Mouse (Mus musculus): ENCODE results near the gene Phactr2.

Phactr2 gene

DNA sequence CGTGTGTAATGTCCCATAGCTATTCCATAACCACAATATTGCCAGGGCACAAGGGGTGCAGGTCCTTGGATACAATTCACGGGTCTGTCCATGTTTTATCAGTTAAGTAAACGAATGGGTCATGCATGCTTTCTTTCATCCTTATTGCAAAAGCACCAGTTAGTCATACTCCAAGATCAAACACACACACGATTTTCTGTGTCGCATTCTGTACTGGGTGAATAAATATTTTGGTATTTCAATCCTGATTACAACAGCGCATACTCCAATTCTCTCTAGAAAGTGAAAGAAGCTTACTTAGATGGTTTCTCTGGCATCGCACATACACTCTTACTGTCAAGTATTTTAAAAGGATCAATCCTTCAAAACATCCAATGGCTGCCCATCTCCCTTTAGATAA, 203.9 kb downstream of the Phactr2 start:
- no peak for DNase-seq

DNA sequence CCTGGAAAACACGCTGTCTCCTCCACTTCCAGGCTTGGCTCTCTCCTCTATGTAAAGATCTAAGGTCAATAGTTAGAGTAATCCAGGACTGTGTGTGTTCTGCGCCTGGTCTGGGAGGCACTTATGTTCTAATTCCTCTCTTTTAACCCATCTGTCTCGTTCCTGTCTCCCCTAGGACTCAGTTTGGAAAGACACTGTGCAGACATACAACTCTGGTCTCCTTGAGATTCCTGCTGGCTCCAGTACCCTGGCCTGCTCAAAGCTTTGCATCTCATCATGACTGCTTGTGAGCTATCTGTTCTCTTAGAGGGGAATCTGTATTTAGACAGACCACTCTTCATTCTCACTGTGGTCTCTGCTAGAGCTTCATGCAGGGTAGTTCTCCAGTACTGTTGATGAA, 215.0 kb downstream of the Phactr2 start:
- DNase-seq = no peak

- no peak for DNase-seq
Observed at GRCm38 (mm10) chr10:13256196-13256595, 218.0 kb downstream of the Phactr2 start.

DNA sequence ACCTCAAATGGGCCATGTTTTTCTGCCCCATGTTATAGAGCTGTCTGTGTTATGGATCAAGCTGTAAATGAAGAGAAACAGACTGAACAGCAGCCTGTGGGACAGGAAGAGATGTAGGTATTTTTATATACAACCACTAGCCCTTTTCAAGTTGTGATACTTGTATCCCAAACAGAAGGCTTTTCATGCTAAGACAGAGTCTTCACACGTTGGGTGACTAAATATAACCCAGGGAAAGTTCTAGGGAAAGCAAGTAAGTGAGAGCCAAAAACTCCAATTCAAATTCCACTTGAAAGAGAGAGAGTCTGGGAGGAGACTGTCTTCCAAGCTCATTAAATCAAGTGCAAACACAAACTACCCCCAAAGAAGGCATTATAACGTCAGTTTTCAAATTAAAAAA, 223.9 kb downstream of the Phactr2 start:
- DNase-seq = no peak

GRCm38 (mm10) chr10:13249126-13249525, 225.1 kb downstream of the Phactr2 start:
- DNase-seq = no peak

GRCm38 (mm10) chr10:13245714-13246113, 228.5 kb downstream of the Phactr2 start:
- no peak for DNase-seq

DNA sequence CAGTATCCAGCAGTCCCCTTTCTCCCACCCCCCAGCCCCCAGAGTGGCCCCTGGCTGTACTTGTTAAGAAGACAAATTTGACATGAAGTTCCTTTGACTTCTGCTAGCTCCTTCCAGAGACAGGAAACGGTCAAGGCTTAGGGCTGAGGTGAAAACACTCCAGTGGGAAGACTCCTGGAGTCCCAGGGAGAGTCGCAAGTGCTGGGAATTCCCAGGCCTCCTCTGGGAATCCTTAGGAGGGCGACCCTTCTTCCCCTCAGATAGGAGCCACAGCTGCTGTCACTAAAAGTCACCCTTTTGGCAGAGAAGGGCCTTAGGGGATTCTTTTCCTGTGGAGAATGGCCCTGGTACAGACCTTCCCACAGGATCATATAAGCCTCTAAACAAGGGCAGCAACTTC, 230.0 kb downstream of the Phactr2 start:
- DNase-seq = no peak

- no peak for DNase-seq
Observed at GRCm38 (mm10) chr10:13240431-13240830, 233.8 kb downstream of the Phactr2 start.

DNA sequence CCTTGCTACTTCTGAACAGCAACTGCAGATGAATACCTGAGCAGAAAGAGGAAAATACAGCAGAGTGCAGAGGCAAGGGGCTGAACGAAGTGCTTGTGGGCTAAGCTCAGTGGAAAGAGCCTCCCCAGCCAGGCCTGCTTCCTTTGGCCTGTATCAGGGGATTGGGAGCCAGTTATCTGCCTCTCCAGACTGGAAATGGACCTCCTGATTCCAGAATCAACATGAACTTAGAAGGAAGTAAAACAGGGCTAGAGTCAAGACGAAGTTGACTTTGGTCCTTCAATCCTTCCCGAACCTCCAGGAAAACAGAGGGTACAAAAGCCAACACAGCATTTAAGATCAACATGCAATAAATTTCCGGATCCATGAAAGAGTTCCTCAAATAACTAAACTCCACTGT, 236.0 kb downstream of the Phactr2 start:
- no peak for DNase-seq

DNA sequence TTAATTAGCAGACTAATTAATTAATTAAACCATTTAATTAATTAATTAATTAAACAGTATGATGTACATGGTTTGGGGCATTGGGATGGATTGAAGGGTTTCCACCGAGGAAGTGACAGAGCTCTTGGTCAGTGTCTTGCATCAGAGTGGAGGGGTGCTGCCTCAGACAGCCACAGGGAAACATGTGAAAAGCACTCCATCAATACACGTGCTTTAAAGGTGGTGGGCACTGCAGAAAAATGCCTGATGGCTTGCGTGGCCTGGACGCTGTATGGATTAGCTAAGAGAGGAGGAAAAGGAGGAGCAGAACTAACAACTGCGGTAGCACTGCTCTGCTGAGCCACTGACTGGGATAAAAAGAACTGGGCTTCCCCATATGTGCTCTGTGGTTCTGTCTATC, 237.3 kb downstream of the Phactr2 start:
- DNase-seq = no peak

GRCm38 (mm10) chr10:13234503-13234902, 239.7 kb downstream of the Phactr2 start:
- DNase-seq = no peak

- no peak for DNase-seq
Observed at GRCm38 (mm10) chr10:13233941-13234340, 240.3 kb downstream of the Phactr2 start.

GRCm38 (mm10) chr10:13233143-13233622, 241.0 kb downstream of the Phactr2 start:
- no peak for DNase-seq

GRCm38 (mm10) chr10:13232443-13233142, 241.6 kb downstream of the Phactr2 start:
- no peak for DNase-seq

GRCm38 (mm10) chr10:13230716-13231115, 243.5 kb downstream of the Phactr2 start:
- no peak for DNase-seq

DNA sequence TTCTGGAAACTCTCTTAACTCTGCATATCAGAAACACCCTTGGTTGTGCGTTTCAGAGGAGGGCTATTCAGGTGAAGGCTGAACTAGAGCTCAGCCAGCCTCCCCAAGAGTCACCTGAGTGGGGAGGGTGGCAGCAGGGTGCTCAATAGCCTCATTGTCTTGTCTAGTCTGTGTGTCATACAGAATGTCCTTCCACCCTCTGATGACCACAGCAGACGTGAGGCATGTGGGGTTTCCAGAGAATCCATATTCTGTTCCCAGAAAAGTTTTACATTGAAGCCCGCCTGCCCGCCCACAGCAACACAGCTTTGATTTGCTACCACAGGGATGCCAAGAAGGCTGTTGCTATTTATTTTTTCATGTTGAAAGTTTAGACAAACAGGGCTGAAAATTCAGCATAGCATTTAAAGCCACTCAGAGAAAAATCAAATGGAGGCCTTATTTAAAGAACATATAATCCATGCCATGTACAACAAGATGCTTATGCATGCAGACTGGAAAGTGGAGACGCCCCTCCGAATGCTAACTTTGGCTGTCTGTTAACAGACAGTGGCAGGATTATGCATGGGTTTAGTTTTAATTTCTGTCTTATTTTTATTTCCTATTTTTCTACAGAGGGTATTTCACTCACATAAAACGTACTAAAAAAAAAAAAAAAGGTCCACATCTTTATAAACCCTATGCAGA, 248.7 kb downstream of the Phactr2 start:
- no peak for DNase-seq

- no peak for DNase-seq
Observed at GRCm38 (mm10) chr10:13222135-13222534, 252.1 kb downstream of the Phactr2 start.

GRCm38 (mm10) chr10:13220061-13220460, 254.2 kb downstream of the Phactr2 start:
- no peak for DNase-seq

DNA sequence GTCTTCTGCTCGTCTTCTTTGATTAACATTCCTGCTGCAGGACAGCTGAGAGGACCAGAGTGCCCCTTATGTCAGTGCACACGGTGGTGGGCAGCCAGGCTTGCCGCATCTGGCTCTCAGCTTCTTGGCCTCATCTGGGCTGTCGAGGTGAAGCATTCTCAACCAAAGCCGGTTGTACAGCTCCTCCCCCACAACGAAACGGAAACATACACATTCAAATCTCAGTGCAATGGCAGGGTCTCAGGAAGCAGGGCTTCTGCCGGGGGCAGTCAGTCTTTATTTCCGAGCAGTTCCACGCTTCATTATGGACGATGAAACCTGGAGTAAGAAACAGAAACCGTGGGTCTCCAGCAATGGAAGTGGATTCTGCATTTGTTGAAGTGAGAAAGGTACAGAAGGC, 260.3 kb downstream of the Phactr2 start:
- DNase-seq = no peak

- DNase-seq = no peak
Observed at GRCm38 (mm10) chr10:13212829-13213228, 261.4 kb downstream of the Phactr2 start.

DNA sequence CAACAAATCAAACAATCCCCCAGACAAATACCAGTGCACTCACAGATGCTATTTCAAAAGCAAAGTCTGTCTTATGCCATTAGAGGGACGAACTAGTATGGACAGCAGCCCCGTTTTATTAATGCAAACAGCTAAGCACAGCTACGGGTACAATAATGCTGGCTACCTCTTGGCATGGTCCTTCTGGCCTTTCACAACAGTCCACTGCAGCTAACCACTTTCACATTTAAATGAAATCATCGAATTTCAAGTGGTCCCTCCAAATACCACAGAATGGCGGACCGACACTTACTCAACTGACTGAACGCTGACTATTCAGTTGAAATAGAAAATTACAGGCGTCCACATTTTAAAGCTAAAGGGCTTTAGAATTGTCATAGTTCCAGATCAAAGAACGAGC, 261.9 kb downstream of the Phactr2 start:
- no peak for DNase-seq

DNA sequence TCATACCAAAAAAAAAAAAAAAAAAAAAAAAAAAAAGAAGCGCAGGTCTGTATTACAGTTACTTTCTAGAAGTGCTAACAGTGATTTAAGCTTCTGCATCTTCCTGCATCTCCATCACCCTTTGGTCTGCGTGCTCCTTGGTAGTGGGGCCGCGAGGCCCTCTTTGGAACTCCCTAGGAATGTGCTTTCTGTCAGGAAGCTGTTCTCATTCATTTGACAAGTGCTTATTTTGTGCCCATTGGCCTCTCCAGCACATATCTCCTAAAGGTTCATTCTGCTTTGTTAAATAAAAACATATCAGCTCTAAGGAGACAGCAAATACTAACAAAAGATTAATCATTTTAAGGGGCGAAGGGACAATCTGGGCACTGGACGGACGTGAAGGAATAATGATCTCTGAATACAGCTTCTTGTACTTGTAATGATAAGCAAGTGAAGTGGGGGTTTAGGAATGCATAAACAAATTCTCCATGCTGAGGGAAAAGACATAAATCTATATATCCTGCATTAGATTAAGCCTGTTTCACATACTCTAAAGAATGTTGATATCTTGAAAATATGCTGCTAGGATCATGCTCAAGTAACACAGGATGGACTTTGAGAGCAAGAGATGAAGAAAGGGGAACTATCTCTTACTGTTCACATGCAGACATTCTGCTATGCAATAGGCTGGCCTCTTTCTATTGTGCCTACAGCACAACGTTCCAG, 264.1 kb downstream of the Phactr2 start:
- DNase-seq = no peak

DNA sequence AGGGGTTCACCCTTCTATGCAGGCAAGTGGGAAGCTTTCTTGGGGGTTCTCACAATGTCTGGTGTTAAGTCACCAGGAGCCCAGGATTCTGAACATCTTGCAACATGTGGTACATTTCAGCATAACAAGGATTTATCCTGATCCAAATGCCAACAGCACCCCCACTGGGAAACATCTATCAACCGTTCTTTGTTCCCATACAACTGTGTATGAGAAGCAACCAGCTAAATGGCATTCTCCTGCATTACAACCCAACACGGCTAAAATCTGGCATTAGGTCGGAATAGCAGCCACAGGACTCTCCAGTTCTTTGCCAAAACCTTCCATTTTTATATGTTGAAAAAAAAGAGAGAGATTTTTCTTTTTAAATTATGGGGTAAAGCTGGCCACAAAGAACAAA, 264.7 kb downstream of the Phactr2 start:
- DNase-seq = no peak

- no peak for DNase-seq
Observed at GRCm38 (mm10) chr10:13209061-13209460, 265.2 kb downstream of the Phactr2 start.
